Mouse (Mus musculus): ENCODE results near the gene Gprc5d. TPM values are rescaled to one million over a fixed set of nuclear protein-coding genes. Genes with fewer than 3 reads are reported as not detected.

Gprc5d gene
- total and polyA plus RNA-seq, 3 experiments, result not detected

DNA sequence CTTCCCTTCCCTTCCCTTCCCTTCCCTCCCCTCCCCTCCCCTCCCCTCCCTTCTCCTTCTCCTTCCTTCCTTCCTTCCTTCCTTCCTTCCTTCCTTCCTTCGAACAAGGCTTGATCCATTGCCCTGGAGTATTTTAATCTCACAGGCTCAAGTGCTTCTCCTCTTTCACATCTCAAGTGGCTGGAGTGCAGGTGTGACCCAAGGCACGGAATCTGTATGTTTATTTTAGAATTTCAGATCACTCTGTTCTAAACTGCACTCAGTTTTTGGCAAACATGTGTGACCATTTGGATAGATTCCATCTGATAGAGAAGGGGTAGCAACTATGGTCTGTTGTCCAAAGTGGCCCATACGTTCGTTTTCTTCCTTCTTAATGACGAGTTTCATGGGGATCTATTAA, 49.9 kb downstream of the Gprc5d start:
- 72% methylated on average over 5 of the region's 5 CpGs for WGBS
- DNase-seq, result no peak
- no peak for TF ChIP-seq EP300 (IDR thresholded peaks at IDR 0.05; ENCODE audit: insufficient read depth, low read depth, low read length)
- TF ChIP-seq CTCF (IDR thresholded peaks at IDR 0.05), result no peak
- no peak for TF ChIP-seq POLR2A (IDR thresholded peaks at IDR 0.05; ENCODE audit: insufficient read depth, low read depth, low read length)

GRCm38 (mm10) chr6:135066795-135067445, 51.2 kb downstream of the Gprc5d start:
- intact Hi-C loops (cut with DNase I), result no loop called here
- H3K36me3 ChIP-seq (ENCODE audit: control insufficient read depth, insufficient read depth, low read length), result no peaks in the 10 kb centered on the region
- no peaks in the 10 kb centered on the region for H3K79me2 ChIP-seq (replicated peaks; ENCODE audit: control insufficient read depth, insufficient read depth, low read length)
- H3K9ac ChIP-seq (ENCODE audit: low read depth, low read length), result no peak overlapping the region
- 80% methylated on average over 6 of the region's 6 CpGs for WGBS
- DNase-seq, result no peak
- no peak overlapping the region for H3K4me3 ChIP-seq
- TF ChIP-seq POLR2A (IDR thresholded peaks at IDR 0.05; ENCODE audit: insufficient read depth, low read depth, low read length) (no peak), CTCF (IDR thresholded peaks at IDR 0.05) (no peak), EP300 (IDR thresholded peaks at IDR 0.05; ENCODE audit: insufficient read depth, low read depth, low read length) (no peak)
- no peak overlapping the region for H3K27ac ChIP-seq
- H3K4me1 ChIP-seq (ENCODE audit: control insufficient read depth, insufficient read depth, low read length), result no peaks in the 10 kb centered on the region; the same call in 1 of the 2 replicates
- H3K27me3 ChIP-seq (ENCODE audit: control insufficient read depth, insufficient read depth, low read length), result no peaks in the 10 kb centered on the region

More for the DNA sequence above, 49.9 kb downstream of the Gprc5d start:
- no peak overlapping the region for H3K27ac ChIP-seq
- no peaks in the 10 kb centered on the region for H3K27me3 ChIP-seq (ENCODE audit: control insufficient read depth, insufficient read depth, low read length)
- no peaks in the 10 kb centered on the region for H3K79me2 ChIP-seq (replicated peaks; ENCODE audit: control insufficient read depth, insufficient read depth, low read length)
- intact Hi-C loops (cut with DNase I), result no loop called here
- H3K4me3 ChIP-seq, result no peak overlapping the region
- no peaks in the 10 kb centered on the region; the same call in 1 of the 2 replicates for H3K4me1 ChIP-seq (ENCODE audit: control insufficient read depth, insufficient read depth, low read length)
- H3K36me3 ChIP-seq (ENCODE audit: control insufficient read depth, insufficient read depth, low read length), result no peaks in the 10 kb centered on the region
- no peak overlapping the region for H3K9ac ChIP-seq (ENCODE audit: low read depth, low read length)

- Histone ChIP-seq H3K79me2 (replicated peaks; ENCODE audit: control insufficient read depth, insufficient read depth, low read length) (no peaks in the 10 kb centered on the region), H3K36me3 (ENCODE audit: control insufficient read depth, insufficient read depth, low read length) (no peaks in the 10 kb centered on the region), H3K9ac (ENCODE audit: low read depth, low read length) (peak within 1 kb of the TSS; percentile 60), H3K4me3 (peak within 1 kb of the TSS; percentile 52), H3K27ac (peak within 1 kb of the TSS; percentile 40), H3K27me3 (ENCODE audit: control insufficient read depth, insufficient read depth, low read length) (no peaks in the 10 kb centered on the region), H3K4me1 (ENCODE audit: control insufficient read depth, insufficient read depth, low read length) (no peaks in the 10 kb centered on the region; the same call in 1 of the 2 replicates)
- TF ChIP-seq CTCF (IDR thresholded peaks at IDR 0.05) (no peak), EP300 (IDR thresholded peaks at IDR 0.05; ENCODE audit: insufficient read depth, low read depth, low read length) (no peak), POLR2A (IDR thresholded peaks at IDR 0.05; ENCODE audit: insufficient read depth, low read depth, low read length) (no peak)
- peak; percentile 55 to 63 for DNase-seq
- intact Hi-C loops (cut with DNase I), result no loop called here
- whole genome bisulfite sequencing, result 2% methylated on average over 44 of the region's 44 CpGs
Measured at GRCm38 (mm10) chr6:135065236-135065957, 52.7 kb downstream of the Gprc5d start, which contains the start of gene Gprc5a. Gene Gprc5a (plus strand): TSS chr6:135065651.

DNA sequence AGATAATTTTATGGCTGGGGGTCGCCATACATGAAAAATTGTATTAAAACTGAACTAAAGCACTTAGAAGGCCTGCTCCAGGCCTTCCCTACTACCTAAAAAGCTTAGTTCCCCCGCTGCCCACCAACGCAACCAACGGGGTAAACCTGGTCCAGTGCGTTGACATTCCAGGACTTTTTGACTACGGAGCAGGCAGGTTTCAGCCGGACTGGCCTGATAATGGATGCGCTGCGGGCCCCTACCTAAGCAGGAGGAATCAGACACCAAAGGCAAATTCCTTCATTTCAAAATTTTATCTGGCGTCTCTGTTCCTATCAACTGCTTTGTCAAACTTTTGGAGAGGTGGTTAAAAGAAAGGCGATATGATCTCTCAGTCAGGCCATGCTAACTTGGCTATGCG, 53.5 kb downstream of the Gprc5d start:
- H3K27me3 ChIP-seq (ENCODE audit: control insufficient read depth, insufficient read depth, low read length), result no peaks in the 10 kb centered on the region
- H3K4me1 ChIP-seq (ENCODE audit: control insufficient read depth, insufficient read depth, low read length), result no peaks in the 10 kb centered on the region; the same call in 1 of the 2 replicates
- intact Hi-C loops (cut with DNase I), result no loop called here
- TF ChIP-seq POLR2A (IDR thresholded peaks at IDR 0.05; ENCODE audit: insufficient read depth, low read depth, low read length), result no peak
- TF ChIP-seq EP300 (IDR thresholded peaks at IDR 0.05; ENCODE audit: insufficient read depth, low read depth, low read length), result no peak
- no peak for TF ChIP-seq CTCF (IDR thresholded peaks at IDR 0.05)
- WGBS, result 91% methylated on average over 12 of the region's 12 CpGs
- H3K9ac ChIP-seq (ENCODE audit: low read depth, low read length), result no peak overlapping the region
- no peak for DNase-seq
- H3K79me2 ChIP-seq (replicated peaks; ENCODE audit: control insufficient read depth, insufficient read depth, low read length), result no peaks in the 10 kb centered on the region
- no peak overlapping the region for H3K27ac ChIP-seq
- H3K36me3 ChIP-seq (ENCODE audit: control insufficient read depth, insufficient read depth, low read length), result no peaks in the 10 kb centered on the region
- H3K4me3 ChIP-seq, result no peak overlapping the region

- intact Hi-C loops (cut with DNase I), result no loop called here
- Histone ChIP-seq H3K79me2 (replicated peaks; ENCODE audit: control insufficient read depth, insufficient read depth, low read length) (no peaks in the 10 kb centered on the region), H3K36me3 (ENCODE audit: control insufficient read depth, insufficient read depth, low read length) (no peaks in the 10 kb centered on the region), H3K27ac (no peak overlapping the region), H3K27me3 (ENCODE audit: control insufficient read depth, insufficient read depth, low read length) (no peaks in the 10 kb centered on the region), H3K9ac (ENCODE audit: low read depth, low read length) (no peak overlapping the region), H3K4me3 (no peak overlapping the region), H3K4me1 (ENCODE audit: control insufficient read depth, insufficient read depth, low read length) (no peaks in the 10 kb centered on the region)
- 91% methylated on average over 4 of the region's 4 CpGs for WGBS
- DNase-seq, result no peak
- TF ChIP-seq POLR2A (IDR thresholded peaks at IDR 0.05; ENCODE audit: insufficient read depth, low read depth, low read length), result no peak
- no peak for TF ChIP-seq EP300 (IDR thresholded peaks at IDR 0.05; ENCODE audit: insufficient read depth, low read depth, low read length)
- no peak for TF ChIP-seq CTCF (IDR thresholded peaks at IDR 0.05)
Measured at GRCm38 (mm10) chr6:135060728-135061127, 57.4 kb downstream of the Gprc5d start.

Other genes starting within 250 kb of the Gprc5d start
- gene Gpr19, start 219.7 kb downstream of the Gprc5d start, total RNA-seq (2021), result 1 to 10 TPM; 3.2 to 4.8 TPM
- 4.4 and 6.1 TPM in 2 replicates for gene Gpr19, start 219.7 kb downstream of the Gprc5d start, polyA plus RNA-seq (2012; rRNA removed)
- 10 to 100 TPM; 35.9 to 42.0 TPM for gene Cdkn1b, start 197.9 kb downstream of the Gprc5d start, total RNA-seq (2021)
- 14.6 and 15.0 TPM in 2 replicates for gene Cdkn1b, start 197.9 kb downstream of the Gprc5d start, polyA plus RNA-seq (2012; rRNA removed)
- 1 to 10 TPM; 6.9 to 9.3 TPM for gene Apold1, start 136.6 kb downstream of the Gprc5d start, total RNA-seq (2021)
- 3.6 and 4.4 TPM in 2 replicates for gene Apold1, start 136.6 kb downstream of the Gprc5d start, polyA plus RNA-seq (2012; rRNA removed)
- gene Ddx47, start 106.7 kb downstream of the Gprc5d start, total RNA-seq (2021), result 10 to 100 TPM; 38.1 to 40.3 TPM
- 32.2 and 53.1 TPM in 2 replicates for gene Ddx47, start 106.7 kb downstream of the Gprc5d start, polyA plus RNA-seq (2012; rRNA removed)
- gene Gprc5a, start 52.6 kb downstream of the Gprc5d start, total RNA-seq (2021), result 1 to 10 TPM; 1.2 to 2.9 TPM
- 1.4 and 3.4 TPM in 2 replicates for gene Gprc5a, start 52.6 kb downstream of the Gprc5d start, polyA plus RNA-seq (2012; rRNA removed)
- 1 to 10 TPM; 6.4 to 9.5 TPM for gene Fam234b, start 79.7 kb upstream of the Gprc5d start, total RNA-seq (2021)
- gene Fam234b, start 79.7 kb upstream of the Gprc5d start, polyA plus RNA-seq (2012; rRNA removed), result 5.8 TPM in 2 replicates
- 10 to 100 TPM; 46.6 to 57.8 TPM for gene Hebp1, start 79.7 kb upstream of the Gprc5d start, total RNA-seq (2021)
- 11.3 and 14.1 TPM in 2 replicates for gene Hebp1, start 79.7 kb upstream of the Gprc5d start, polyA plus RNA-seq (2012; rRNA removed)
- gene Gsg1, start 136.1 kb upstream of the Gprc5d start, total RNA-seq (2021), result under 1 TPM; 0.34 to 0.68 TPM
- 2.7 and 3.0 TPM in 2 replicates for gene Gsg1, start 136.1 kb upstream of the Gprc5d start, polyA plus RNA-seq (2012; rRNA removed)
- gene Pbp2, start 192.1 kb upstream of the Gprc5d start, total RNA-seq (2021), result not detected
- gene Pbp2, start 192.1 kb upstream of the Gprc5d start, polyA plus RNA-seq (2012; rRNA removed), result 0.12 TPM in 1 of 2 replicates, not detected in the other
- gene Emp1, start 244.3 kb upstream of the Gprc5d start, total RNA-seq (2021), result 10 to 100 TPM; 33.5 to 49.0 TPM
- gene Emp1, start 244.3 kb upstream of the Gprc5d start, polyA plus RNA-seq (2012; rRNA removed), result 52.4 and 125 TPM in 2 replicates

Measured in heart, adult 2 months (tissue).